Mouse (Mus musculus) liver, embryonic 14.5 days (tissue): ENCODE results near the gene Slamf9. TPM values are rescaled to one million over a fixed set of nuclear protein-coding genes. Genes with fewer than 3 reads are reported as not detected.

Experiments
- ATAC-seq: fragments of 200-750 bp; cut with Nextera tagmentation; 2 replicates; pipeline ENCODE4 v1.8.0; 2017; ENCODE audit warnings: moderate number of reproducible peaks, mild to moderate bottlenecking, moderate library complexity; ENCODE audit not compliant: insufficient read depth
- DNase-seq, 3 experiments: peaks; one replicate each; pipeline ENCODE4 v3.0.0-alpha.2; 2012 to 2013; ENCODE audit warnings: low read depth in 3 of 3, low spot score in 3 of 3
- H3K27ac ChIP-seq: fragments of 300-500 bp; sonication (generic); 2 replicates; pipeline ENCODE4 v1.5.1; 2014; ENCODE audit warnings: moderate library complexity, mild to moderate bottlenecking, control low read depth, inconsistent platforms
- H3K27me3 ChIP-seq: fragments of 300-500 bp; sonication (generic); 2 replicates; pipeline ENCODE4 v1.6.1; 2014; ENCODE audit warnings: mild to moderate bottlenecking, low read length, moderate library complexity; ENCODE audit not compliant: control insufficient read depth, insufficient read depth
- H3K36me3 ChIP-seq: fragments of 300-500 bp; sonication (generic); replicated peaks from 2 replicates; pipeline ENCODE4 v1.6.1; 2014; ENCODE audit warnings: low read depth; ENCODE audit not compliant: control insufficient read depth, insufficient read depth
- H3K4me1 ChIP-seq, 2 experiments: fragments of 200-500 bp in 1 of 2; fragments of 300-500 bp in 1 of 2; sonication (generic) in 1 of 2; replicated peaks; 2 replicates each; pipeline ENCODE4 v1.6.1; 2012 to 2014; ENCODE audit warnings: antibody characterized with exemption in 1 of 2, inconsistent platforms in 1 of 2, low read length in 1 of 2; ENCODE audit not compliant: control insufficient read depth in 2 of 2, insufficient read depth in 2 of 2
- H3K4me2 ChIP-seq: fragments of 300-500 bp; sonication (generic); 2 replicates; pipeline ENCODE4 v1.6.1; 2014; ENCODE audit warnings: low read depth, mild to moderate bottlenecking, control low read depth, moderate library complexity
- H3K4me3 ChIP-seq, 2 experiments: fragments of 200-500 bp in 1 of 2; fragments of 300-500 bp in 1 of 2; sonication (generic) in 1 of 2; 2 replicates each; pipeline ENCODE4 v1.5.1; 2012 to 2014; ENCODE audit warnings: low read depth in 2 of 2, low read length in 2 of 2, mild to moderate bottlenecking in 2 of 2, control low read depth in 1 of 2, inconsistent platforms in 1 of 2, moderate library complexity in 1 of 2; ENCODE audit not compliant: insufficient read depth in 1 of 2
- H3K9ac ChIP-seq: fragments of 300-500 bp; sonication (generic); replicated peaks from 2 replicates; pipeline ENCODE4 v1.6.1; 2014; ENCODE audit warnings: mild to moderate bottlenecking, control low read depth, moderate library complexity
- H3K9me3 ChIP-seq: fragments of 300-500 bp; sonication (generic); 2 replicates; pipeline ENCODE4 v1.6.1; 2016; ENCODE audit warnings: low read length, mixed read lengths; ENCODE audit not compliant: control insufficient read depth
- CTCF ChIP-seq: IDR thresholded peaks from 2 replicates; pipeline ENCODE4 v1.5.1; 2016; ENCODE audit warnings: antibody characterized with exemption, low read depth, control low read depth
- EP300 ChIP-seq: IDR thresholded peaks from 2 replicates; pipeline ENCODE4 v1.6.1; 2016; ENCODE audit warnings: antibody characterized with exemption, low read depth
- WGBS: fragments of 180-500 bp; shearing (Covaris S2); extraction: QIAGEN DNeasy Blood & Tissue Kit; methylation state at CpG from one replicate; pipeline ENCODE4 v1.1.7; 2014; ENCODE audit not compliant: insufficient replicate concordance; 5-methylcytosine and 5-hydroxymethylcytosine counted together
- polyA plus RNA-seq, 2 experiments: library from polyadenylated mRNA; depleted of rRNA in 1 of 2; stranded (reverse) in 1 of 2; unstranded in 1 of 2; fragments of >200 nt; fragmentation: Nextera tagmentation in 1 of 2; extraction: Ambion mirVana in 1 of 2; gene quantifications; 2 replicates each; pipeline versions ENCODE4 v1.2.1 to v1.2.3; 2012 to 2014

Gene Slamf9
- polyA plus RNA-seq, 2 experiments: 1.5 to 1.9 TPM

DNA sequence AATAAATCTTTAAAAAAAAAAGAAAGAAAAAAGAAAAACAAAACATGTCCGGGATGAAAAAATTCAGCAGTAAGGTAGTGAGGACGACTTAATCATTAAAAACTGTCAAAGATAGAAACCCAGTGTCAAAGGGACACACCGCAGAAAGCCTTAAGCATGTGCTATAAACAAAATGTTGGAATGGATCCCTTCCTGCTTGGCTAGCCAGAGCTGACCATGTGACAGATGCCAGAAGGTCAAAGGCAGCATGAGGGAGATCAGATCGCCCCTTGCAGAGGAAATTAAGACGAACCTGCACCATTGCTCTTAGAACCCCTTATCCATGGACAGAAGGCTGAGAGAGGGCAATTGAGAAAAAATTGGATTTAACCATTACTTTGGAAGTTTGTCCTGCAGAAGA is 5.8 kb upstream of the Slamf9 start:
- TF ChIP-seq EP300 (no peak), CTCF (no peak)
- no peak for DNase-seq
- no peaks in the 10 kb centered on the region for H3K9me3 ChIP-seq
- ATAC-seq: no peak
- H3K4me1 ChIP-seq: 0 out of 4 replicates have a peak, but pooled peaks cover 0 to 4% of the 10 kb centered on the region in 2 experiments
- 55% methylated on average over 5 of the region's 5 CpGs for WGBS
- no peak overlapping the region for H3K4me2 ChIP-seq
- H3K36me3 ChIP-seq: no peaks in the 10 kb centered on the region
- H3K27me3 ChIP-seq: no peaks in the 10 kb centered on the region
- H3K9ac ChIP-seq: no peak overlapping the region
- no peak overlapping the region for H3K27ac ChIP-seq
- H3K4me3 ChIP-seq: no peak overlapping the region

- no peak overlapping the region for H3K4me3 ChIP-seq
- H3K9me3 ChIP-seq: no peaks in the 10 kb centered on the region
- no peak for DNase-seq
- peaks cover 0 to 9% of the 10 kb centered on the region in 2 experiments; a peak in 2 of 4 replicates for H3K4me1 ChIP-seq
- WGBS: 36% methylated on average over 8 of the region's 8 CpGs
- no peaks in the 10 kb centered on the region for H3K36me3 ChIP-seq
- no peak for TF ChIP-seq EP300
- no peak for TF ChIP-seq CTCF
- no peaks in the 10 kb centered on the region for H3K27me3 ChIP-seq
- no peak overlapping the region for H3K9ac ChIP-seq
- no peak overlapping the region for H3K27ac ChIP-seq
- H3K4me2 ChIP-seq: no peak overlapping the region
- ATAC-seq: no peak
Measured at GRCm38 (mm10) chr1:172469810-172470448, 5.2 kb upstream of the Slamf9 start.

DNA sequence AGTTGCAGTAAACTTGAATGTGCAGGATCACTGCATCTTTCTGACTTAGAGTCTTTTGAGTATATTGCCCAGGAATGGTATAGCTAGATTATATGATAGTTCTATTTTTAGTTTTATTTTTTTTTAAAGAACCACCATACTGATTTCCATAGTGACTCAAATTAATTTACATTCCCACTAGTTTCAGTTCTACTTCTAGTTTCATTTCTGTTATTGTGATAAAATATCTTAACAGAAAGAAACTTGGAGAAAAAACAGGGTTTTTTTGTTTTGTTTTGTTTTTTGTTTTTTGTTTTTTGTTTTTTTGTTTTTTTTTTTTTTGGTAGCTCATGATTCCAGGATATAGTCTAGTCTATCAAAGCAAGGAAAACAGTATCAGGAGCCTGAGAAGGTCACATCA is 2.2 kb upstream of the Slamf9 start:
- Histone ChIP-seq H3K4me3 (no peak overlapping the region), H3K27ac (no peak overlapping the region), H3K4me2 (no peak overlapping the region), H3K36me3 (no peaks in the 10 kb centered on the region), H3K27me3 (no peaks in the 10 kb centered on the region), H3K9me3 (no peaks in the 10 kb centered on the region), H3K4me1 (peaks cover 0 to 15% of the 10 kb centered on the region in 2 experiments; a peak in 2 of 4 replicates), H3K9ac (no peak overlapping the region)
- DNase-seq (no peak), ATAC-seq (no peak)
- TF ChIP-seq CTCF: no peak
- TF ChIP-seq EP300: no peak

GRCm38 (mm10) chr1:172474196-172474595 is 962 bp upstream of the Slamf9 start:
- H3K4me1 ChIP-seq: peaks cover 0 to 15% of the 10 kb centered on the region in 2 experiments; a peak in 2 of 4 replicates
- no peak for ATAC-seq
- no peak overlapping the region for H3K9ac ChIP-seq
- H3K9me3 ChIP-seq: no peaks in the 10 kb centered on the region
- no peak for DNase-seq
- no peaks in the 10 kb centered on the region for H3K27me3 ChIP-seq
- H3K4me3 ChIP-seq: no peak overlapping the region
- no peak overlapping the region for H3K27ac ChIP-seq
- H3K4me2 ChIP-seq: no peak overlapping the region
- 59% methylated on average over 3 of the region's 3 CpGs for WGBS
- TF ChIP-seq EP300: no peak
- H3K36me3 ChIP-seq: no peaks in the 10 kb centered on the region

DNA sequence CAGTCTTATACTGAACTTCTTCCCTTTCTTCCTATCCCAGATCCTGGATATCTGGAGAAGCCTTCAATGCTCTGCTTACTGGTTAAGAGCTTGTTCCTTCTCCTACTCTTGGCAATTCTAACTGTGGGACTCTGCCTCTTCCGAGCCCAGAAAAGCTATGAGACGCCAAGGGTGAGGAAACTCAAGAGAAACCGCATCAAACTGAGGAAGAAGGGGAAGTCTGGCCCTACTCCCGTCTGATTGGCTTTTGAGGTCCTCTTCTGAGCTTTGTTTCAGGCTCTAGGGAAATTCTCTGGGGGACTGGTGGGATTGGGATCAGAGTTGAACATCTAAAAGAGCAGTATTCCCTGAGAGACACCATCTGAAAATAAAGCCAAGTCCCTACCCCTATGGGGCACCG is 2.9 kb downstream of the Slamf9 start:
- Histone ChIP-seq H3K4me1 (peaks cover 0 to 11% of the 10 kb centered on the region in 2 experiments; a peak in 2 of 4 replicates), H3K36me3 (no peaks in the 10 kb centered on the region), H3K9ac (no peak overlapping the region), H3K27me3 (peaks cover 8% of the 10 kb centered on the region), H3K9me3 (no peaks in the 10 kb centered on the region), H3K4me3 (no peak overlapping the region), H3K4me2 (no peak overlapping the region), H3K27ac (no peak overlapping the region)
- DNase-seq: no peak
- no peak for TF ChIP-seq CTCF
- no peak for TF ChIP-seq EP300
- no peak for ATAC-seq
- WGBS: 29% methylated on average over 5 of the region's 5 CpGs
